Mouse (Mus musculus): Measurements from ENCODE around the gene Ccdc39. TPM values are rescaled to one million over a fixed set of nuclear protein-coding genes. Genes with fewer than 3 reads are reported as not detected.

Ccdc39 gene
- polyA plus RNA-seq (2012; rRNA removed) = 32.9 and 34.0 TPM in 2 replicates

GRCm38 (mm10) chr3:33843801-33844632 lies at the start of gene Ccdc39:
Ccdc39 (minus strand) TSS chr3:33844310.

GRCm38 (mm10) chr3:33799617-33800512 lies 44.2 kb downstream of the Ccdc39 start, which contains the start of gene Ttc14:
Ttc14 (plus strand) TSS chr3:33799832.

Other genes starting within 250 kb of the Ccdc39 start
- 41.8 and 44.4 TPM in 2 replicates for gene Ttc14, start 44.5 kb downstream of the Ccdc39 start, polyA plus RNA-seq (2012; rRNA removed)
- gene Fxr1, start 175.6 kb upstream of the Ccdc39 start, polyA plus RNA-seq (2012; rRNA removed) = 69.3 and 69.4 TPM in 2 replicates
- gene Dnajc19, start 237.0 kb upstream of the Ccdc39 start, polyA plus RNA-seq (2012; rRNA removed) = 101 and 114 TPM in 2 replicates

Measured in central nervous system, embryonic 14 days (tissue).